Mouse (Mus musculus): Measurements from ENCODE around the gene Spout1. TPM values are rescaled to one million over a fixed set of nuclear protein-coding genes. Genes with fewer than 3 reads are reported as not detected.
"Not testable (repeated sequence)": the region's sequence is repeated elsewhere in the genome, so short reads cannot be mapped to it uniquely, and the experiment has no call there.

Spout1 gene
- polyA plus RNA-seq, 1 experiment from 2014 or later: 59.6 TPM

GRCm38 (mm10) chr2:30166677-30167076 lies 11.6 kb downstream of the Spout1 start:
- H3K27me3 ChIP-seq (replicated peaks; ENCODE audit: control insufficient read depth, insufficient read depth, low read length): no peaks in the 10 kb centered on the region
- DNase-seq (ENCODE audit: low spot score) (no peak), ATAC-seq (no peak)
- no peak overlapping the region for H3K4me2 ChIP-seq (ENCODE audit: low read length)
- H3K9ac ChIP-seq (ENCODE audit: low read length): no peak overlapping the region
- H3K4me3 ChIP-seq (ENCODE audit: low read depth, low read length): no peak overlapping the region
- no peaks in the 10 kb centered on the region for H3K36me3 ChIP-seq (ENCODE audit: control insufficient read depth, insufficient read depth, low read length)
- H3K9me3 ChIP-seq (replicated peaks; ENCODE audit: control insufficient read depth, low read length): peaks cover 6% of the 10 kb centered on the region; the same call in 1 of the 2 replicates
- 58% methylated on average over 4 of the region's 4 CpGs for WGBS
- no peaks in the 10 kb centered on the region for H3K4me1 ChIP-seq (ENCODE audit: control insufficient read depth, insufficient read depth, low read length)
- H3K27ac ChIP-seq (ENCODE audit: low read depth, low read length): no peak overlapping the region

DNA sequence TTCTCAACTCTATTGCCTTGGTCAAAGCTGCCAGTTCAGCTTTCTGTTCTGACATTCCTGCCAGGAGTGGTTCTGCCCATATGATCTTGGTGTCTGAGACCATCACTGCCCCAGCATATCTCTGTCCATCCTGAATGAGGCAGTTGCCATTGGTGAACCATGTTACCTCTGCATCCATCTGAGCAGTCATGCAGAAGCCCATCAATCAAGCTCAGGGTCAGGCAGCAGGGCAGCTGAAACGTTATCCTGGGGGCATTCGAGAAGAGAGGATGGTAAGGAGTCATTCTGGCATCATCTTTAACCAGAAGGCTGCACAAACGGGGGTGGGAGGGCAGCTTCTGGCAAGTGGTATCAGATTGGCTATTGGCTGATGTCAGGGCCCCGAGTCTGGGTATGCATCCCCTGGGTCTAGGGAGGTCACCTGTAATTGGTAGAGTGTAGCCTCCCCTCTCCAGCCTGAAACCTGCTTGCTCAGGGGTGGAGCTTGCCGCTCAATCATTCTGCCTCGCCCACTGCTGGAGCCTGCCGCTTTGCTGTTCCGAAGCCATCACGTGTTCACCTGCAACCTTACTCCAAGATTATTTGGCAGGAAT lies 13.8 kb downstream of the Spout1 start:
- Histone ChIP-seq H3K27me3 (replicated peaks; ENCODE audit: control insufficient read depth, insufficient read depth, low read length) (no peaks in the 10 kb centered on the region), H3K36me3 (ENCODE audit: control insufficient read depth, insufficient read depth, low read length) (no peaks in the 10 kb centered on the region), H3K4me3 (ENCODE audit: low read depth, low read length) (no peak overlapping the region), H3K4me2 (ENCODE audit: low read length) (no peak overlapping the region), H3K9me3 (replicated peaks; ENCODE audit: control insufficient read depth, low read length) (peaks cover 6% of the 10 kb centered on the region; the same call in 1 of the 2 replicates), H3K4me1 (ENCODE audit: control insufficient read depth, insufficient read depth, low read length) (no peaks in the 10 kb centered on the region), H3K27ac (ENCODE audit: low read depth, low read length) (no peak overlapping the region), H3K9ac (ENCODE audit: low read length) (no peak overlapping the region)
- ATAC-seq: no peak
- no peak for DNase-seq (ENCODE audit: low spot score)
- WGBS: 68% methylated on average over 9 of the region's 9 CpGs

DNA sequence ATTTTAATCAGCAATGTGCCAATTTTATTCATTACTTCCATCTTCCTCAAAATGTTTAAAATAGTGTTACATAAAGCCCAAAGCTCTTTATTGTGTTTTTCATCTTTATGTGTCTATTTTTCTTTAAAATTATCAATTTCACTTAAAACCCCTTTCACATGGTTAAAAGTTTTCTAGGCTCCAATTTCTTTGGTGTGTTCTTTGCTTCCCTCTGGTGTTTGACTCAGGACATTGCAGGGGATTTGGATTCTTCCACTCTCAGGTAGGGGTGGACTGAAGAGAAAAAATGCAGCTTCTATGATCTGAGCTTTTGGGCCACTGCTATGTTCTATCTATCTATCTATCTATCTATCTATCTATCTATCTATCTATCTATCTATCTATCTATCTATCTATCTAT lies 16.4 kb downstream of the Spout1 start:
- Histone ChIP-seq H3K4me3 (ENCODE audit: low read depth, low read length) (no peak overlapping the region), H3K27ac (ENCODE audit: low read depth, low read length) (no peak overlapping the region), H3K36me3 (ENCODE audit: control insufficient read depth, insufficient read depth, low read length) (no peaks in the 10 kb centered on the region), H3K4me1 (ENCODE audit: control insufficient read depth, insufficient read depth, low read length) (no peaks in the 10 kb centered on the region), H3K9ac (ENCODE audit: low read length) (no peak overlapping the region), H3K4me2 (ENCODE audit: low read length) (no peak overlapping the region), H3K27me3 (replicated peaks; ENCODE audit: control insufficient read depth, insufficient read depth, low read length) (no peaks in the 10 kb centered on the region), H3K9me3 (replicated peaks; ENCODE audit: control insufficient read depth, low read length) (peaks cover 4% of the 10 kb centered on the region; the same call in 1 of the 2 replicates)
- ATAC-seq (no peak), DNase-seq (ENCODE audit: low spot score) (peak; percentile 76)

DNA sequence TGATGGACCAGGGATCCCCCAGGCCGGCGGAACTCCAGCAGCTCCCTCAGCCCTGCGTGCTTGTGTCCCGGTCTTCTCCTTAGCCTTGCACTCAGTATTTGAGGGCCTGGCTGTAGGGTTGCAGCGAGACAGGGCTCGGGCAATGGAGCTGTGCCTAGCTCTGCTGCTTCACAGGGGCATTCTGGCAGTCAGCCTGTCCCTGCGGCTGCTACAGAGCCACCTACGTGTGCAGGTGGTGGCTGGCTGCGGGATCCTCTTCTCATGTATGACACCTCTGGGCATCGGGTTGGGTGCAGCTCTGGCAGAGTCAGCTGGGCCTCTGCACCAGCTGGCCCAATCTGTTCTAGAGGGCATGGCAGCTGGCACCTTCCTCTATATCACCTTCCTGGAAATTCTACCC lies 18.4 kb downstream of the Spout1 start:
- not testable (repeated sequence) for H3K27ac ChIP-seq (ENCODE audit: low read depth, low read length); H3K4me1 ChIP-seq (ENCODE audit: control insufficient read depth, insufficient read depth, low read length); H3K36me3 ChIP-seq (ENCODE audit: control insufficient read depth, insufficient read depth, low read length); H3K9me3 ChIP-seq (replicated peaks; ENCODE audit: control insufficient read depth, low read length); H3K4me2 ChIP-seq (ENCODE audit: low read length); DNase-seq (ENCODE audit: low spot score); H3K9ac ChIP-seq (ENCODE audit: low read length); H3K27me3 ChIP-seq (replicated peaks; ENCODE audit: control insufficient read depth, insufficient read depth, low read length); H3K4me3 ChIP-seq (ENCODE audit: low read depth, low read length); ATAC-seq
- WGBS: 85% methylated on average over 8 of the region's 10 CpGs

DNA sequence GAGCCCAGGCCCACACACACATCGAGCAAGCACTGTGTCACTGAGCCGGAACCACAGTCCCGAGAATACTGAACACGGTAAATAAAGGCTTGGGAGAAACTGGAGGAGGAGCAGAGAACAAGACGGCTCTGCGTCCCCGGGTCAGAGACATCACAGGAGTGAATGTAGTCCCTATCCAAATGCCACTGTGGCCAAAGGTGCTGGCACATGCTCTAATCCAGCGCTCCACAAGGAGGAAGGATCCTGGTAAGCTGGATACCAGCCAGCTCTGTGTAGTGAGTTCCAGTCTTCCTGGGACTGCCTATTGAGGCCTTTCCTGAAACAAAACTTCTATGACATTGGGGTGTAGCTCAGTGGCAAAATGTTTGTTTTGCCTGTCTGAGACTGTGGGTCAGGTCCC lies 25.6 kb downstream of the Spout1 start:
- H3K4me1 ChIP-seq (ENCODE audit: control insufficient read depth, insufficient read depth, low read length): no peaks in the 10 kb centered on the region
- WGBS: 81% methylated on average over 8 of the region's 8 CpGs
- H3K27ac ChIP-seq (ENCODE audit: low read depth, low read length): no peak overlapping the region
- peaks cover 45% of the 10 kb centered on the region for H3K36me3 ChIP-seq (ENCODE audit: control insufficient read depth, insufficient read depth, low read length)
- no peaks in the 10 kb centered on the region for H3K9me3 ChIP-seq (replicated peaks; ENCODE audit: control insufficient read depth, low read length)
- H3K4me2 ChIP-seq (ENCODE audit: low read length): no peak overlapping the region
- no peaks in the 10 kb centered on the region for H3K27me3 ChIP-seq (replicated peaks; ENCODE audit: control insufficient read depth, insufficient read depth, low read length)
- H3K9ac ChIP-seq (ENCODE audit: low read length): no peak overlapping the region
- no peak overlapping the region for H3K4me3 ChIP-seq (ENCODE audit: low read depth, low read length)
- ATAC-seq (no peak), DNase-seq (ENCODE audit: low spot score) (no peak)

DNA sequence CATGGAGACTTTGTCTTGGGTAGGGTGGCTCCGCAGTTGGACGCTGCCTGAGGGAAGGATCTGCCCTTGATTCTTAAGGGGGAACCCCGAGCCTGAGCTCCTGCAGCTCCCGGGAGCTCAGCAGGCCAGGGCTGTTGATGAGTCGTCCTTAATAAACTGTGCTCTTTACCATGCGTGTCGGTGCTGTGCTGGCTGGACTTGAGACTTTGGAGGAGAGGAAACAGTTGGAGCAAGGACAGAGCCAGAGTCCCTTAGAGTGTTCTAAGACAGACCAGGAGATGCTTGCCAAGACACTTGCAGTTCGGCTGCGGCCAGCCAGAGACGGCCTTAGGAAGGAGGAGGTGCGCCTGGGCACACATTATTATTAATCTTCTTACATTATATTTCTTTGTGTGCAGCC lies 26.4 kb downstream of the Spout1 start:
- H3K4me1 ChIP-seq (ENCODE audit: control insufficient read depth, insufficient read depth, low read length): no peaks in the 10 kb centered on the region
- no peak overlapping the region for H3K4me3 ChIP-seq (ENCODE audit: low read depth, low read length)
- H3K36me3 ChIP-seq (ENCODE audit: control insufficient read depth, insufficient read depth, low read length): peaks cover 52% of the 10 kb centered on the region
- H3K27me3 ChIP-seq (replicated peaks; ENCODE audit: control insufficient read depth, insufficient read depth, low read length): no peaks in the 10 kb centered on the region
- 89% methylated on average over 11 of the region's 11 CpGs for WGBS
- H3K9me3 ChIP-seq (replicated peaks; ENCODE audit: control insufficient read depth, low read length): no peaks in the 10 kb centered on the region
- ATAC-seq: no peak
- DNase-seq (ENCODE audit: low spot score): no peak
- no peak overlapping the region for H3K4me2 ChIP-seq (ENCODE audit: low read length)
- H3K27ac ChIP-seq (ENCODE audit: low read depth, low read length): no peak overlapping the region
- no peak overlapping the region for H3K9ac ChIP-seq (ENCODE audit: low read length)

- DNase-seq (ENCODE audit: low spot score) (no peak), ATAC-seq (no peak)
- Histone ChIP-seq H3K9me3 (replicated peaks; ENCODE audit: control insufficient read depth, low read length) (no peaks in the 10 kb centered on the region), H3K9ac (ENCODE audit: low read length) (no peak overlapping the region), H3K4me1 (ENCODE audit: control insufficient read depth, insufficient read depth, low read length) (no peaks in the 10 kb centered on the region), H3K27ac (ENCODE audit: low read depth, low read length) (no peak overlapping the region), H3K4me2 (ENCODE audit: low read length) (no peak overlapping the region), H3K27me3 (replicated peaks; ENCODE audit: control insufficient read depth, insufficient read depth, low read length) (no peaks in the 10 kb centered on the region), H3K4me3 (ENCODE audit: low read depth, low read length) (no peak overlapping the region), H3K36me3 (ENCODE audit: control insufficient read depth, insufficient read depth, low read length) (peaks cover 87% of the 10 kb centered on the region)
- 97% methylated on average over 4 of the region's 4 CpGs for WGBS
Observed at GRCm38 (mm10) chr2:30147466-30147865, 30.8 kb downstream of the Spout1 start.

- H3K9ac ChIP-seq (ENCODE audit: low read length): no peak overlapping the region
- 96% methylated on average over 4 of the region's 4 CpGs for WGBS
- H3K27me3 ChIP-seq (replicated peaks; ENCODE audit: control insufficient read depth, insufficient read depth, low read length): no peaks in the 10 kb centered on the region
- ATAC-seq (no peak), DNase-seq (ENCODE audit: low spot score) (no peak)
- H3K36me3 ChIP-seq (ENCODE audit: control insufficient read depth, insufficient read depth, low read length): peaks cover 91% of the 10 kb centered on the region
- H3K4me3 ChIP-seq (ENCODE audit: low read depth, low read length): no peak overlapping the region
- H3K4me2 ChIP-seq (ENCODE audit: low read length): no peak overlapping the region
- H3K9me3 ChIP-seq (replicated peaks; ENCODE audit: control insufficient read depth, low read length): no peaks in the 10 kb centered on the region
- H3K27ac ChIP-seq (ENCODE audit: low read depth, low read length): no peak overlapping the region
- H3K4me1 ChIP-seq (ENCODE audit: control insufficient read depth, insufficient read depth, low read length): no peaks in the 10 kb centered on the region
Observed at GRCm38 (mm10) chr2:30144436-30144835, 33.8 kb downstream of the Spout1 start.

DNA sequence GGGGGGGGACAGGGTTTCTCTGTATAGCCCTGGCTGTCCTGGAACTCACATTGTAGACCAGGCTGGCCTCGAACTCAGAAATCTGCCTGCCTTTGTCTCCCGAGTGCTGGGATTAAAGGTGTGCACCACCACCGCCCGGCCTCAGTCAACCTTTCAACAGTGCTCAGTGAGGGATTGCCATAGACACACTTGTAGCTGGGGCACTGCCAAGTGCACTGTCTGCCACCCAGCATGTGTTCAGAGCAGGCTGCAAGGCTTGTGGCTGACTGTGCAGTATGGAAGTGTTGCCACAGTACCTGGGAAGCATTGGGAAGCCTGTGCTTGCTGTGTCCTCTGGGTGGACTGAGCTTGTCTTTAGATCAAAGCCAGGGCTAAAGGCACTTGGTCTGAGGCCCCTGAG lies 38.2 kb downstream of the Spout1 start:
- H3K9ac ChIP-seq (ENCODE audit: low read length); H3K9me3 ChIP-seq (replicated peaks; ENCODE audit: control insufficient read depth, low read length); H3K27ac ChIP-seq (ENCODE audit: low read depth, low read length); H3K4me2 ChIP-seq (ENCODE audit: low read length); H3K4me3 ChIP-seq (ENCODE audit: low read depth, low read length); H3K4me1 ChIP-seq (ENCODE audit: control insufficient read depth, insufficient read depth, low read length); H3K27me3 ChIP-seq (replicated peaks; ENCODE audit: control insufficient read depth, insufficient read depth, low read length); ATAC-seq; DNase-seq (ENCODE audit: low spot score): not testable (repeated sequence)
- 89% methylated on average over 4 of the region's 4 CpGs for WGBS
- peaks cover 74% of the 10 kb centered on the region for H3K36me3 ChIP-seq (ENCODE audit: control insufficient read depth, insufficient read depth, low read length)

Measured in forebrain, embryonic 14.5 days (tissue).